Comparison of ENCODE assay signal across 22 mouse cellular contexts in genomic region chr17:42418449-42418848, GRCm38 (mm10).
DNase-seq lines count a peak whose midpoint lies in the region; ATAC-seq lines count a peak whose summit lies in the region.
"Had no signal": no experiment of that assay in that cellular context is flagged by ENCODE, and none has a peak within 500 bp of the region (broad histone marks: within the 10 kb centered on the region; RNA-seq: fewer than 3 reads in every experiment).

No protein-coding gene starts in this region.

- H3K4me1 ChIP-seq in heart, embryonic 12.5 days (replicated peaks), result no peaks in the 10 kb centered on the region
- H3K4me1 ChIP-seq: embryonic facial prominence, embryonic 13.5 days; liver, embryonic 13.5 days; neural tube, embryonic 15.5 days had no signal

- H3K4me3 ChIP-seq in heart, embryonic 12.5 days, result no peak overlapping the region
- H3K4me3 ChIP-seq: embryonic facial prominence, embryonic 13.5 days; liver, embryonic 13.5 days; neural tube, embryonic 15.5 days had no signal

- H3K9me3 ChIP-seq in heart, embryonic 12.5 days (replicated peaks), result 0 out of 2 replicates have a peak, but pooled peaks cover 3% of the 10 kb centered on the region
- H3K9me3 ChIP-seq: embryonic facial prominence, embryonic 13.5 days; liver, embryonic 13.5 days; neural tube, embryonic 15.5 days had no signal

- no peaks in the 10 kb centered on the region for H3K36me3 ChIP-seq in heart, embryonic 12.5 days
- H3K36me3 ChIP-seq: embryonic facial prominence, embryonic 13.5 days; liver, embryonic 13.5 days; neural tube, embryonic 15.5 days had no signal

- no peak for ATAC-seq in heart, embryonic 12.5 days (ENCODE audit: insufficient number of reproducible peaks, low FRiP score)
- ATAC-seq: hindbrain, postnatal 0 days; intestine, embryonic 16.5 days had no signal

- 70% methylated on average over 1 of the region's 1 CpGs for WGBS in heart, embryonic 12.5 days

- DNase-seq in heart, postnatal 4 days, result peak; percentile 9
- peak; percentile 18 for DNase-seq in cerebellum, adult 11-12 months
- peak; percentile 45 for DNase-seq in cerebellum, adult 9-10 months
- peak; percentile 2 for DNase-seq in fibroblast of lung, adult 2 months (ENCODE audit: low read depth)
- no peak for DNase-seq in adrenal gland, adult (ENCODE audit: inconsistent age in 2 of 2, low spot score in 1 of 2)
- no peak for DNase-seq in gastrocnemius, postnatal 4 days (ENCODE audit: low spot score in 2 of 2)
- DNase-seq: adrenal gland, postnatal 14 days; kidney, adult 9 months; kidney, postnatal 14 days; layer of hippocampus, postnatal 36 days; liver, embryonic 13.5 days; lung, adult 2 months; lung, postnatal 14 days; right cerebral cortex, adult 18-20 months; right cerebral cortex, postnatal 4 days; thymus, postnatal 36 days had no signal

- no peak overlapping the region for H3K27ac ChIP-seq in heart, embryonic 12.5 days (ENCODE audit: poor library complexity, severe bottlenecking)
- H3K27ac ChIP-seq: embryonic facial prominence, embryonic 13.5 days; hindbrain, postnatal 0 days; liver, embryonic 13.5 days; neural tube, embryonic 15.5 days had no signal

- H3K9ac ChIP-seq in heart, embryonic 12.5 days, result no peak overlapping the region
- H3K9ac ChIP-seq: embryonic facial prominence, embryonic 13.5 days; liver, embryonic 13.5 days; neural tube, embryonic 15.5 days had no signal

- no peak overlapping the region for H3K4me2 ChIP-seq in heart, embryonic 12.5 days
- H3K4me2 ChIP-seq: embryonic facial prominence, embryonic 13.5 days; liver, embryonic 13.5 days; midbrain, embryonic 11.5 days; neural tube, embryonic 15.5 days had no signal

- H3K27me3 ChIP-seq in heart, embryonic 12.5 days (replicated peaks), result no peaks in the 10 kb centered on the region
- H3K27me3 ChIP-seq: embryonic facial prominence, embryonic 13.5 days; liver, embryonic 13.5 days; neural tube, embryonic 15.5 days had no signal

Comparison
In these comparisons a context has a peak if more than half of its experiments do, and no peak if none do; other contexts are left out.
1. DNase-seq: peak in heart, postnatal 4 days (single experiment), cerebellum, adult 11-12 months (single experiment), cerebellum, adult 9-10 months (single experiment) and fibroblast of lung, adult 2 months (single experiment); none in adrenal gland, adult (0 of 2) and gastrocnemius, postnatal 4 days (0 of 2).